Mouse (Mus musculus) thymus, postnatal 14 days (tissue): ENCODE results near the gene Cyb561d1.
A peak's percentile ranks its signal among the peaks of the same experiment; 100 is the strongest.

Experiments used
- DNase-seq: peaks from one replicate; pipeline ENCODE4 v3.0.0; 2021

Gene Cyb561d1

GRCm38 (mm10) chr3:108166486-108167211, 34.4 kb downstream of the Cyb561d1 start:
- DNase-seq, result peak; percentile 68

- DNase-seq, result no peak
Observed at GRCm38 (mm10) chr3:108165532-108166315, 35.3 kb downstream of the Cyb561d1 start.

- DNase-seq, result peak; percentile 82
Observed at GRCm38 (mm10) chr3:108164807-108165206, 36.2 kb downstream of the Cyb561d1 start.

- DNase-seq, result no peak
Observed at GRCm38 (mm10) chr3:108164091-108164490, 36.9 kb downstream of the Cyb561d1 start.

DNA sequence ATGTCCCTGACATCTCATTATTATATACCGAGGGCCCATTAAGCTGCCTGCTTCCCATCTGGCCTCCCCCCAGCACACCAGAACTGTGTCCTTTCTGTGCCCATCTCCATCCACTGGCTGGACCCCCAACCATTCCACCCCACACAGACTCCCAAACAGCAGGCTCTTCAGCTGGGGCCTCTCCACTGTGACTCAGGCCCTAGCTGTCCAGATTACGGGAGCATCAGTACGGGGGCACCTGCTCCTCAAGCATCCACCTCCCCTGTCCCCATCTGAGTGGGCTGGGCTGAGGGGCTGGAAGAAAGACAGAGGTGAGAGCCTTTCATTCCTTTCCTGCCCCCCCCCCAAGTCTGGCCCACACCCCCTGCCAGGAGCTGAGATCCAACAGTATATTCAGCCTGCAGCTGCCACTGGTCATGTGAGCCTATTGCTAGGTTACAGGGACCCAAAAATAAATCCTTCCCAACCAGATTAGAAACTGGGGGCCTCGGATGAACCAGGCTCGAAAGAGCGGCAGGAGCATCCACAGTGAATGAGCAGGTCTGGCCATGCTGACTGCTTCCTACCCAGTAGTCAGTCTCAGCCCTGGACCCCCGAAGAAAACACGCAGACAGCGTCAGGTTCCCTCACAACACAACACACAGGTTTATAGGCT, 42.5 kb downstream of the Cyb561d1 start:
- no peak for DNase-seq

GRCm38 (mm10) chr3:108154656-108155055, 46.4 kb downstream of the Cyb561d1 start, which contains the start of gene Gpr61:
Gene Gpr61, minus strand, starts transcription at chr3:108154882.
- DNase-seq, result no peak

DNA sequence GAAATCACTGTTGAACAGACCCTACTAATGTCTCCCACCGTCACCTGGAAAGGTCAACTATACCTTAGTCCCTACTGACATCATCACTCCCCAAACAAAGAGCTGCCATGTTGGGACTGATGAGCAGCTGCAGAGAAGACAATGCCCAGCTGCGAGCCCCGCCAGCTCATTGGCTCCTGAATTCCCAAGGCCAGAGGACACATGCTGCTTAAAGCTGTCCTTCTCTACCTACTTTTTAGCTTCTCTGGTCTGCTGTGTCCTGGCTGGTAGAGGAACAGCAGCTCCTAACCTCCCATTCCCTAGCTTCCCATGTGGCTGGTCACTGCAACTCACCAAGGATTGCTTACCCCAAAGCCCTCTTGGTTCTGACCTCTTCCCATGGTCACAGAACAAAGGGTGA, 48.7 kb downstream of the Cyb561d1 start:
- no peak for DNase-seq

- peak; percentile 92 for DNase-seq
Observed at GRCm38 (mm10) chr3:108147386-108148235, 53.4 kb downstream of the Cyb561d1 start.

DNA sequence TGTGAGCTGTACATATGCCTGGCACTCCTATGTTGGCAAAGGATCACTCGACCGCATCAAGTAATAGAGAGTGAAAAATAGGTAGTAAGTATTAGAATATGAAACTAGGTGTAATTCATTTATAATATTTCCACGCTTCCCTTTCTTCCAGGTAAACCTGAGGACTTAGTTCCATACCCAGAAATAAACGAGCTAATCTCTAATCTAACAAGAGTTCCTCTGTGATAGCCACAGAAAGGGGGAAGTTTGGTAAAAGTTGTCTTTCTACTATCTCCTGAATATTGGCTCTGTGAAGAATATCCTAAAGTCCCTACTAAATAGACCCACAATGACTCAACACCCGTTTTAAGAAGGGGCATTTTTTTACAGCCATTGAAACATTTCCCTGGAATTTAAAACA, 54.3 kb downstream of the Cyb561d1 start:
- no peak for DNase-seq
